Mouse (Mus musculus): ENCODE results near the gene Cadm1.

- no peak for TF ChIP-seq POLR2A (IDR thresholded peaks at IDR 0.05; ENCODE audit: control insufficient read depth, low read depth, low read length)
- TF ChIP-seq CTCF (IDR thresholded peaks at IDR 0.05; ENCODE audit: control insufficient read depth, insufficient read depth, insufficient replicate concordance, low read depth, low read length): no peak
Observed at GRCm38 (mm10) chr9:47803531-47804105, 273.6 kb downstream of the Cadm1 start.

Measured in testis, adult 2 months (tissue).